Mouse (Mus musculus) embryo, embryonic 9.5 days (tissue): ENCODE measurements around the gene Arhgap17.
A peak's percentile ranks its signal among the peaks of the same experiment; 100 is the strongest.

ENCODE experiments used
- DNase-seq: peaks from one replicate; pipeline ENCODE4 v3.0.0-alpha.2; 2017; ENCODE audit errors: extremely low spot score

Gene Arhgap17

GRCm38 (mm10) chr7:123368778-123369746 is 653 bp downstream of the Arhgap17 start:
- peak; percentile 9 for DNase-seq

- no peak for DNase-seq
These were observed 1.5 kb downstream of the Arhgap17 start for GRCm38 (mm10) chr7:123368187-123368586.

DNA sequence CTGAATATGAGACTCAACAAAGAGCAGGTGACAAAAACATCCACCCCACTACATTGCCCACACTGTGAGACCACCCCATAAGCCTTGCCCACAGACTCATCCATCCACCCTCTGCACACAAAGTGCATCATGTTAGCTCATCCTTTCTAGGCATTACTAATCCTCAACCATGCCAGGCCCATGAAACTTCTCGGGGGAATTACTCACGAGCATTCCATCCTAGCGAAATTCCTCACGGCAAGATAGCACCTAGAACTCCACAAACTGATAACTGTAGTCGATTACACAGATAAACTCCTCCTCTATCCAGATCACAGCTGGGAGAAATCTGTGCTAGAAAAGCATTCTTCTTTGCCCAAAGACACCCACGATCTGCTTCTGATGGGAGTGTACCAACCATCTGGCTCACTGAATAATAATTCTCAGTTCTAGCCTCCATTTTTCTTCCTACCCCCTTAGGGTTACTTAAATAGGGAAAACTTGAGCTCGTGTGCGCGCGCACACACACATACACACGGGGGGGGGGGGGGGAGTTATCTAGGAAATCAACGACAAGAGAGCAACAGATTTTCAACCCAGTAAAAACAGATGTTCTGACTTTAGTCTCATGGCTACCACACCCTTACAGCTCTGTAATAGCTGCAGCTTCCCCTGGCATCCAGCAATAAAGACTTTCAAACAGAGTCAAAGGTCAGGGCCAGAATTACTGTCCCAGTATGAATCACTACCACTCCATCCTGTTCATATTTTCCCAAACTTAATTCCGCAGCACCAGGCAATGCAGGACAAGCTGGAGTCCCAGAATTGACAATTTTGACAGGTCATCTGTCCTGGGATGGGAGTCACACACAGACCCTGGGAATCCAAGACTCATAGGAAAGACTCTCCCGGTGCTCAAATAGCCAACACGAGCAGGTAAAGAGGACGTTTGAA is 2.2 kb downstream of the Arhgap17 start:
- no peak for DNase-seq

- DNase-seq, result no peak
These were observed 2.9 kb downstream of the Arhgap17 start for GRCm38 (mm10) chr7:123366806-123367205.

GRCm38 (mm10) chr7:123365876-123366741 is 3.6 kb downstream of the Arhgap17 start:
- no peak for DNase-seq

- no peak for DNase-seq
These were observed 5.7 kb downstream of the Arhgap17 start for GRCm38 (mm10) chr7:123363971-123364370.

DNA sequence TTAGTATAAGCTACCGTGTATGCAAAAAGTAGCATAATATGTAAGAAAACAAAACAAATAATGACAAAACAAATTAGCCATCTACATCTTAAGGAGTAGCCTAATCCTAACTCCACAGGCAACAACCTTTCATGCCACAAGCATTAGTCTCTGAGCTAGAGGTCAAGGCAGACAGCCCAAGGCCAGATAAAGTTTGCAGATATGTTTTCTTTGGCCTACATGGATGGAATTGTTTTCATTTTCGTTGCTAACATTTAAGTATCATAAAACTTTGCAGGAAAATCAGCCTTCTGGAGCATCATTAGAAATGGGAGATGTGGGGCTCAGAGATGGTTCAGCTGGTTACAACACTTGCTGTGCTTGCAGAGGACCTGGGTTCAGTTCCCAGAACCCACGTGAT is 6.9 kb downstream of the Arhgap17 start:
- no peak for DNase-seq

- DNase-seq, result no peak
These were observed 8.3 kb downstream of the Arhgap17 start for GRCm38 (mm10) chr7:123361229-123361980.

- no peak for DNase-seq
These were observed 9.5 kb downstream of the Arhgap17 start for GRCm38 (mm10) chr7:123360185-123360584.

DNA sequence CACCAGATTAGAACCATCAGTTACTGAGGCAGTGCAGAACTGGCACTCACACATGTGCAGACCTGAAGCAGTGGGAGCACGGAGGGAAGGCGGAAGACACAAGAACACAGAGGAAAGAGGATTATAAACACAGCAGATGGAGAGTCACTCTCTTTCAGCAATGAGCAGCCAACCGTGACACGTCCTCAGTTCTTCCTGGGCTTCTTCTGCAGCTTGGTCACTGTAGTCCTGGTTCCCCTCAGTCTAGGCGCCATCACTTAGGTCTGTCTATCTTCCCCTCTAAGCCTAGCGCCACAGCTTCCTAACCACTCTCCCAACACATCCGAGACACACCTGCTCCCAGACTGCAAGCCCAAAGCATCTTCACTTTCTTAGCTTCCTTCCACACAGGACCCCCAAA is 10.6 kb downstream of the Arhgap17 start:
- no peak for DNase-seq

- no peak for DNase-seq
These were observed 13.6 kb downstream of the Arhgap17 start for GRCm38 (mm10) chr7:123356158-123356557.

- no peak for DNase-seq
These were observed 14.9 kb downstream of the Arhgap17 start for GRCm38 (mm10) chr7:123354851-123355250.

- no peak for DNase-seq
These were observed 15.3 kb downstream of the Arhgap17 start for GRCm38 (mm10) chr7:123354392-123354791.

GRCm38 (mm10) chr7:123353879-123354278 is 15.8 kb downstream of the Arhgap17 start:
- DNase-seq, result no peak

DNA sequence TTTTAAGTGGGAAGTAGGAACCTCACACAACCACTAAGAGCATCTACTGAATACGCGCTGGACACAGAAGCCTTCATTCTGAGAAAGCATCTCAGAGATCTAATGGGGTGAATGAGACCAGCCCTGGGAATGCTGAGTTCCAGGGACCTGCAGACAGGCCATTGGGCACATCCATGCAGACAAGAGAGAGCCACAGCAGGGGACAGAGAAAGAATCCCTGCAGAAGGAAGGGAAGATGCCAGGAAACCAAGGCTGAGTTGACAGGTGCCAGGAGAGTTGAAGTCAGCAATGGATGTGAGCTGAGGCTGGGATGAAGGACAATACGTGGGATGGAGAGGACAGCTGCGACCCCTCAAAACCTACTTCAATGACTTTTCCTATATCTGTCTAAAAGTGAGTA is 16.6 kb downstream of the Arhgap17 start:
- no peak for DNase-seq

GRCm38 (mm10) chr7:123350243-123350642 is 19.5 kb downstream of the Arhgap17 start:
- DNase-seq, result no peak

DNA sequence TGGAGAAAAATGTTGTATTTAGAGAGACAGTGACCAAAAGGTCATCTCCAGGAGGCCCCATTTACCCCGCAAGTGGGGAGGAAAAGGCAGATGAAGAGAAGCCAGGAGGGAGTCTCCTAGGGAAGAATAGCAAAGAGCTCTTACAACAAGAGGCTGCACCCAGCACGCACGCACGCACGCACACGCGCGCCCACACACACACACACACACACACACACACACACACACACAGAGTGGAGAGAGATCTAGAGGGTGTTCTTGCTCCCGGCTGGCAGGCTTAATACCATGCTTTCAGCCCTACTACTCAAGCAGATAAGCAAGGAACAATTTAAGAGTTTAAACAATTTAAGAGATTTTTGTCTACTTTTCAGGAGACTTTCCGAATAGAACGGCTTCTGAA is 19.9 kb downstream of the Arhgap17 start:
- DNase-seq, result no peak

DNA sequence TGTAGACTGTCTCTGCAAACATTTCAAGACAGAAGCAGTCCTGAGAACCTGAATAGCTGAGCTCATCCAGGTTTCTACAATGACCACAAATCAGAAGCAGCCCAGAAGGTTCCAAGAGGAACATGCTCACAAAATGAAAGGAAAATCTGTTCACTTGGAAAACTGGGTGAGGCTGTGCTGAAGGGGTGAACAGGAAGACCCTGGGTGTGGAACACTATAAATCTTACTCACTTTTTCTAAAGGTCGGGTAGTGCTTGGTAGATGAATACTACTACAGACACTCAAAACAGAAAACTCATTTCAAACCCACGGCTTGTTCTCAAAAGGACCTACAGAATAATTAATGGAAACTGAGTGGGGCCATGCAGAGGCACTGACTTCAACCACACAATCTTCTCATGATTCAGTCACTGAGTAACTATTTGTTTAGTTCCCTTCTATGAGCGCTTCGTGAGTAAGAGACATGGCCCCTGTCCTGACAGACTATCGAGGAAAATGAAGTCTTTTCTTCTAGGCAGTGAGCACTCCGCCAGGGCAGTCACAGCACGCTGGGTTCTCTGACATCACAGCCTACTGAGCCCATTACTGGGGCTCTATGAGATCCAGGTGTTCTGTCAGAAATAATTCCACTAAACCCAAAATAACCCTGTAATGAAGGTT is 23.0 kb downstream of the Arhgap17 start:
- DNase-seq, result no peak

- DNase-seq, result no peak
These were observed 24.6 kb downstream of the Arhgap17 start for GRCm38 (mm10) chr7:123345041-123345544.
